In the genomic region with DNA sequence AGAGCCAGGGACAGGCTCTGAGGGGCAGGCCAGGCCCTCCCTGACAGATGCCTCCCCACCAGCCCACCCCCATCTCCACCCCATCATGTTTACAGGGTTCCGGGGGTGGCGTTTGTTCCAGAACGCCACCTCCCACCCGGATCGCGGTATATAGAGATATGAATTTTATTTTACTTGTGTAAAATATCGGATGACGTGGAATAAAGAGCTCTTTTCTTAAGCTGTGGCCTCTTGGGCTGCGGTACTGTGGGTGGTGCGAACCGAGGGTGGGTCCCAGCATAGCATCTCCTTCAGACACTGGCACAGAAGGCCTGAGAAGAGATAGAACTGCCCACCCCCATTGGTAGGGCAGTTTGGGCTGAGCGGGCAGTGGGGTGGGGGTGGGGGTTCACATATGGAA, we compare ENCODE assay signal across 19 mouse cellular contexts. TPM values are rescaled to one million over a fixed set of nuclear protein-coding genes. Genes with fewer than 3 reads are reported as not detected.
DNase-seq lines count a peak whose midpoint lies in the region; ATAC-seq and TF ChIP-seq lines count a peak whose summit lies in the region.
"Had no signal": no experiment of that assay in that cellular context is flagged by ENCODE, and none has a peak within 500 bp of the region (broad histone marks: within the 10 kb centered on the region; RNA-seq: fewer than 3 reads in every experiment).

No protein-coding gene starts in this region.

- H3K9ac ChIP-seq in limb, embryonic 13.5 days = 0 out of 2 replicates have a peak overlapping the region, but pooled peaks have one; percentile 0
- H3K9ac ChIP-seq: hindbrain, embryonic 12.5 days; liver, embryonic 13.5 days; lung, embryonic 14.5 days; neural tube, embryonic 12.5 days had no signal

- DNase-seq in cerebellum, adult 9-10 months = peak; percentile 42
- DNase-seq in cerebellum, adult 11-12 months = no peak
- DNase-seq in layer of hippocampus, adult 2 months (ENCODE audit: low spot score in 2 of 2) = no peak
- no peak for DNase-seq in layer of hippocampus, postnatal 36 days
- DNase-seq in right cerebral cortex, adult 2 months (ENCODE audit: low spot score in 2 of 2) = peak; percentile 64
- DNase-seq in right cerebral cortex, postnatal 4 days = no peak
- no peak for DNase-seq in thymus, postnatal 4 days
- DNase-seq: adrenal gland, postnatal 25 days; gastrocnemius, postnatal 25 days; heart, adult 2 months; kidney, adult 11 months; kidney, postnatal 4 days; liver, embryonic 13.5 days; lung, embryonic 14.5 days; thymus, postnatal 25 days had no signal

- H3K36me3 ChIP-seq in limb, embryonic 13.5 days = no peaks in the 10 kb centered on the region
- H3K36me3 ChIP-seq: liver, embryonic 13.5 days had no signal

- no peaks in the 10 kb centered on the region for H3K27me3 ChIP-seq in limb, embryonic 13.5 days
- H3K27me3 ChIP-seq: liver, embryonic 13.5 days; midbrain, embryonic 13.5 days; neural tube, embryonic 12.5 days had no signal

- WGBS in limb, embryonic 13.5 days = 85% methylated on average over 12 of the region's 12 CpGs

- ATAC-seq in limb, embryonic 13.5 days (ENCODE audit: low FRiP score, low read depth) = no peak
- ATAC-seq: midbrain, embryonic 13.5 days had no signal

- no peaks in the 10 kb centered on the region for H3K9me3 ChIP-seq in limb, embryonic 13.5 days
- H3K9me3 ChIP-seq: hindbrain, embryonic 12.5 days; liver, embryonic 13.5 days; midbrain, embryonic 13.5 days; neural tube, embryonic 12.5 days had no signal

- H3K27ac ChIP-seq in layer of hippocampus, adult 2 months = peak overlapping the region; percentile 98
- no peak overlapping the region for H3K27ac ChIP-seq in limb, embryonic 13.5 days
- H3K27ac ChIP-seq: heart, adult 2 months; hindbrain, embryonic 12.5 days; liver, embryonic 13.5 days; neural tube, embryonic 12.5 days had no signal

- H3K4me1 ChIP-seq in limb, embryonic 13.5 days = peaks cover 88% of the 10 kb centered on the region

- no peak overlapping the region for H3K4me3 ChIP-seq in layer of hippocampus, adult 2 months
- no peak overlapping the region for H3K4me3 ChIP-seq in limb, embryonic 13.5 days
- H3K4me3 ChIP-seq: heart, adult 2 months; hindbrain, embryonic 12.5 days; liver, embryonic 13.5 days; midbrain, embryonic 13.5 days; neural tube, embryonic 12.5 days had no signal

- H3K4me2 ChIP-seq in limb, embryonic 13.5 days (replicated peaks) = no peak overlapping the region
- H3K4me2 ChIP-seq: hindbrain, embryonic 12.5 days; liver, embryonic 13.5 days; lung, embryonic 14.5 days; midbrain, embryonic 13.5 days; neural tube, embryonic 12.5 days had no signal

- TF ChIP-seq CTCF in layer of hippocampus, adult 2 months (conservative IDR thresholded peaks at IDR 0.05) = no peak

RNA-seq across cellular contexts. Expression of a gene that starts 24.7 kb away (rescaled TPM):
- 100 to 1,000 TPM; 106 to 111 TPM for total RNA-seq in layer of hippocampus, adult 2 months (2021)
- total RNA-seq in layer of hippocampus, postnatal 36 days (2021) = 100 to 1,000 TPM in 1 of 2 experiments, 10 to 100 TPM in 1; 96.1 to 105 TPM
- 6.4 and 6.5 TPM in 2 replicates for polyA plus RNA-seq in limb, embryonic 13.5 days (2015; fragmentation: Nextera tagmentation; extraction: Ambion mirVana)
- total RNA-seq: adrenal gland, postnatal 25 days had no signal

Comparison
In these comparisons a context has a peak if more than half of its experiments do, and no peak if none do; other contexts are left out.
1. DNase-seq: peak in cerebellum, adult 9-10 months (single experiment) and right cerebral cortex, adult 2 months (2 of 2); none in cerebellum, adult 11-12 months (single experiment), layer of hippocampus, adult 2 months (0 of 2), layer of hippocampus, postnatal 36 days (0 of 2), right cerebral cortex, postnatal 4 days (single experiment) and thymus, postnatal 4 days (single experiment).